Mouse (Mus musculus) cerebellum, adult (tissue): ENCODE measurements at regions not wholly inside any gene's neighbourhood (a gene's known extent, or its start where the extent isn't known, plus 50 kb on each side); places are given as distances from the start of the nearest gene placed in this dataset.

Source experiments
- ATAC-seq: cut with Nextera tagmentation; 2 replicates; pipeline ENCODE4 v1.9.2; 2017; ENCODE audit warnings: mild to moderate bottlenecking, moderate library complexity, mixed read lengths; ENCODE audit not compliant: insufficient number of reproducible peaks, low FRiP score, low TSS enrichment

- no peak for ATAC-seq
Observed at GRCm38 (mm10) chr2:159088196-159088595, 293.6 kb downstream of the Dhx35 start.

- ATAC-seq, result no peak
Observed at GRCm38 (mm10) chr2:159096667-159097066, 302.1 kb downstream of the Dhx35 start.

DNA sequence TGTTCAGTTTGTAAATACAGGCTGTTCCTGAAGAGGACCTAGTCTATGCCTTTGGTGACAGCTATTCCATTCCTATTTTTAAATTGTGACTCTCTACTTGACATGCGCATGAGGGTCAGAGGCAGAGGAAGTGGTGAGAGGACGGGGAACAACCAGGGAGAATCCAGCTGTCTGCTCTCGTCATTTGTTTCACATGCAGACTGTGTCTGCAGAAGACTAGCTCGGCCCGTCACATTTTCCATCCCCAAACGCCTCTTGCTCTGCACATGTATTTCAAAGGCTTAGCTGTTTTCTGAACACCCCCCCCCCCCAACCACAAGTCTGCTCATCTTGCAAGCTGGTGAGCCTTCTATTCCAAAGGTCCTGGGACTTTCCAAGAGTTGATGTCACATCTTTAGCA lies 339.4 kb downstream of the Dhx35 start:
- ATAC-seq, result no peak

DNA sequence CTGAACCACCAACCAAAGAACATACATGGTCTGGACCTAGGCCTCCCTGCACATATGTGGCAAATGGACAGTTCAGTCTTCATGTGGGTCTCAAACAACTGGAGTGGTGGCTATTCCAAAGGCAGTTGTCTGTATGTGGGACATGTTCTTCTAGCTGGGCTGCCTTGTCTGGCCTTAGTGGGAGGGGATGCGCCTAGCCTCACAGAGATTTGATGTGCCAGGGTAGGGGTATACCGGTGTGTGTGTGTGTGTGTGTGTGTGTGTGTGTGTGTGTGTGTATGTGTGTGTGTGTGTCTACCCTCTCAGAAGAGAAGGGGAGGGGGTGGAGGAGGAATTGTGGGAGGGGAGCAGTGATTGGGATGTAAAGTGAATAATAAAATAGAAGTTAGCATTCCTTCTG lies 344.0 kb downstream of the Dhx35 start:
- no peak for ATAC-seq

DNA sequence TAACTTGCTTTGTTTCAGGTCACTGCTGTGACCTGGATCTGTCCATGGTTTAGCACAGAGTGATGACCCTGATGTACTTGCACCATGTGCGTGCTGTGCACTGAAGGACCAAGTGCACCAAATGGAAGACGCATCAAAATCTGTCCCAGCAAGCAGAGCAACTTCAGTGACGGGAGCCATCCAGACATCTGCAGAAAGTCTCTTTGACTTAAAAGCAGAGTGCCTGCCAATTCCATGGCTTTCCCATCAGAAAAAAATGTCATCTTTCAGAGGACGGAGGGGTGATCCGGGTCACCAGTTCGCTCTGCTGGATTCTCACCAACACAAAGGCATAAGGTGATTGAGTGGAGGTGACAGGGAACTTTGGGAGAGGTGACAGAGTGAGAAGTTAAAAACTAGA lies 351.4 kb downstream of the Dhx35 start:
- ATAC-seq, result no peak

DNA sequence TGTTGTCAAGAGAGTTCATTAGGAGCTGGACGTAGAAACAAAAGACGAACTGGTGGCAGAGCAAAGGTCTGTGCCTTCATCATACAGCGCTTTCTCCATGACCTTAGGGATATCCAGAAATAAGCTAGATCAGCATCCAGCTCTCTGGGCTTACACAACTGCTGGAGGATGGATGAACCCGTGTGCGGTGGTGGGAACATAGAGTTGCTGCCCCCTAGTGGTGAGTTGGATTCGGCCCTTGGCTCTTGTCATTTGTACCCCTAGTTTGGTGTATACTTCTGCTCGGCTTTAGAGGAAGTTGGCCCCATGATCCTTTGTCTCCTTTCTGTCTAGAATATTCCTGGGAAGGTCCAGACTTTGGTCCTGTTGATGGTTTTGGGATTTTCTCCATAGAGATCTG lies 369.4 kb downstream of the Dhx35 start:
- ATAC-seq, result peak; percentile 74; the same call in 1 of the 2 replicates

GRCm38 (mm10) chr2:159168553-159169064 lies 374.0 kb downstream of the Dhx35 start:
- no peak for ATAC-seq

- no peak for ATAC-seq
Observed at GRCm38 (mm10) chr2:159196156-159196555, 401.5 kb downstream of the Dhx35 start.

DNA sequence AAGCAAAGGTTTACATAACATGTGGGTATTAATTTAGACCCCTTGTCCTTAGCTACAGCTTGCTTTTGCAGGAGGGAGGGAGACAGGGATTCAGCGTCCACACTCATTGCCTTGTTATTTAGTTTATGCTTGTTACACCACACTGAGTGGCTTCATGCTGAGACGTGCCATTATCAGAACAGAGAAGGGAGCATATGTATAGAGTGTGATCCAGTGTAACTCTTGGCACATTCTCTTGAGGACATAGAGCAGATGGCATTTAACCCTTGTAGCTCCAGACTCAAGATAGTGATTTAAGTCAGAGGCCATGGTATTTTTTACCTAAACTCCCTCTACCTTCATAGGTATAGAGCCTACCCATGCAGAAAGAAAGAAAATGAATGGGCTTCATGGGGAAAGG lies 437.7 kb downstream of the Dhx35 start:
- ATAC-seq, result no peak

- ATAC-seq, result no peak
Observed at GRCm38 (mm10) chr2:159235000-159235399, 440.4 kb downstream of the Dhx35 start.

GRCm38 (mm10) chr2:159250065-159250464 lies 455.5 kb downstream of the Dhx35 start:
- ATAC-seq, result no peak

GRCm38 (mm10) chr2:159250993-159251665 lies 456.5 kb downstream of the Dhx35 start:
- no peak for ATAC-seq

GRCm38 (mm10) chr2:159270221-159271080 lies 475.8 kb downstream of the Dhx35 start:
- ATAC-seq, result no peak

- no peak for ATAC-seq
Observed at GRCm38 (mm10) chr2:159278896-159279295, 484.3 kb downstream of the Dhx35 start.

GRCm38 (mm10) chr2:159281558-159282320 lies 487.1 kb downstream of the Dhx35 start:
- no peak for ATAC-seq

- no peak for ATAC-seq
Observed at GRCm38 (mm10) chr2:159284100-159284499, 489.5 kb downstream of the Dhx35 start.

- no peak for ATAC-seq
Observed at GRCm38 (mm10) chr2:159284525-159285189, 490.1 kb downstream of the Dhx35 start.

- no peak for ATAC-seq
Observed at GRCm38 (mm10) chr2:159287996-159288563, 493.5 kb downstream of the Dhx35 start.

- ATAC-seq, result no peak
Observed at GRCm38 (mm10) chr2:159290081-159290480, 495.5 kb downstream of the Dhx35 start.

DNA sequence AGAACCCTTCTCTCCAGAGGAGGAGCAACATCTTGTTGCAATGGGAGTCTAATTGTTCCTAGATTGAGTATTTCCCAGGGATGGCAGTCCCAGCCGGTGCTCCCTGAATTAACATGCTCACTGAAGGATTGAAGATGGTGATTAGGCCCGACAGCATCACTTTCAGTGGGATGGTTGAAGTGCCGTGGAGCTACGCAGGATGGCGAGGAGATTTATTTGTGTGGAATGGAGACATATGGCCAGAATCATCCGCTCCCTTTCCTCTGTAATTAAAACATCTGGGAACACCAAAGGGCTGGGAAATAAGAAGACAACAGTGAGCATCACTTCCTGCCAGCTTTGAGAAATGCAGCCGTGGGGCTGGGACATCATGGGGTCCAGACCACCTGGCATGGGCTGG lies 512.4 kb downstream of the Dhx35 start:
- no peak for ATAC-seq
